Mouse (Mus musculus) frontal cortex, postnatal 36 days (tissue): ENCODE measurements around the gene Gpr22.

Source experiments
- DNase-seq, 2 experiments: peaks; one replicate each; pipeline ENCODE4 v3.0.0; 2022; ENCODE audit warnings: low spot score in 2 of 2

Gpr22 gene

GRCm38 (mm10) chr12:31713600-31713999 lies at the start of gene Gpr22:
Gpr22 (minus strand) TSS chr12:31713947.
- DNase-seq: peak; percentile 69 to 84

GRCm38 (mm10) chr12:31755885-31756755 lies 42.4 kb upstream of the Gpr22 start:
- peak in 1 of 2 experiments; percentile 67 for DNase-seq

- DNase-seq: no peak
These were observed 40.7 kb upstream of the Gpr22 start for GRCm38 (mm10) chr12:31754465-31754864.

- no peak for DNase-seq
These were observed 36.1 kb upstream of the Gpr22 start for GRCm38 (mm10) chr12:31749846-31750245.

- DNase-seq: no peak
These were observed 33.6 kb upstream of the Gpr22 start for GRCm38 (mm10) chr12:31747301-31747700.

- peak in 1 of 2 experiments; percentile 43 for DNase-seq
These were observed 20.9 kb upstream of the Gpr22 start for GRCm38 (mm10) chr12:31734616-31735015.

GRCm38 (mm10) chr12:31730126-31730525 lies 16.4 kb upstream of the Gpr22 start:
- DNase-seq: peak in 1 of 2 experiments; percentile 76

- no peak for DNase-seq
These were observed 13.0 kb upstream of the Gpr22 start for GRCm38 (mm10) chr12:31726707-31727106.

- DNase-seq: no peak
These were observed 11.9 kb upstream of the Gpr22 start for GRCm38 (mm10) chr12:31725511-31726275.

- no peak for DNase-seq
These were observed 10.8 kb upstream of the Gpr22 start for GRCm38 (mm10) chr12:31724576-31724975.

GRCm38 (mm10) chr12:31719586-31720275 lies 6.0 kb upstream of the Gpr22 start:
- DNase-seq: no peak

- DNase-seq: no peak
These were observed 323 bp upstream of the Gpr22 start for GRCm38 (mm10) chr12:31714070-31714469.

GRCm38 (mm10) chr12:31712727-31713126 lies 1.0 kb downstream of the Gpr22 start:
- DNase-seq: no peak

- peak in 1 of 2 experiments; percentile 42 for DNase-seq
These were observed 1.5 kb downstream of the Gpr22 start for GRCm38 (mm10) chr12:31712233-31712632.

GRCm38 (mm10) chr12:31709665-31710064 lies 4.1 kb downstream of the Gpr22 start:
- DNase-seq: peak in 1 of 2 experiments; percentile 30

- no peak for DNase-seq
These were observed 6.2 kb downstream of the Gpr22 start for GRCm38 (mm10) chr12:31707531-31707930.

GRCm38 (mm10) chr12:31706168-31706567 lies 7.6 kb downstream of the Gpr22 start:
- DNase-seq: no peak

GRCm38 (mm10) chr12:31703904-31704303 lies 9.8 kb downstream of the Gpr22 start:
- DNase-seq: no peak

- no peak for DNase-seq
These were observed 12.3 kb downstream of the Gpr22 start for GRCm38 (mm10) chr12:31701411-31701810.

- no peak for DNase-seq
These were observed 13.0 kb downstream of the Gpr22 start for GRCm38 (mm10) chr12:31700623-31701347.

- DNase-seq: no peak
These were observed 20.5 kb downstream of the Gpr22 start for GRCm38 (mm10) chr12:31693278-31693677.
